Mouse (Mus musculus): ENCODE measurements at regions not wholly inside any gene's neighbourhood (a gene's known extent, or its start where the extent isn't known, plus 50 kb on each side); places are given as distances from the start of the nearest gene placed in this dataset.

DNA sequence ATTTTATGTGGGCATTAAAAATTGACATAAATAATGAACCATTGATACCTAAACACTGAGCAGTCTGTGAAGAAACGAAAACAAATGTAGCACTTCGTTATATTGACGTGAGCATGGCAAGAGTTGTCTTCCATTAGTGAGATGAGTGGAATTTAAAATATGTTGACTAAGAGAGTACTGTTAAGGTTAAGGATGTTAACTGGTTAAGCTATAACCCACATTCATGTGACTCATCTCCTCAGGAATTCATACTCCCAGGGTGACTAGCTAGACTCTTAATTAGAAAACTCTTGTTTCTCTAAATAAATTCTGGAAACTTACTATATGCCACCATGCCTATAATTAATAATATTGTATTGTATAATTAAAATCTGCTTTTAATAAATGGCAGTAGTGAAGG lies 376.9 kb downstream of the Ppargc1a start:
- WGBS = 84% methylated on average over 3 of the region's 3 CpGs
- H3K9ac ChIP-seq (replicated peaks; ENCODE audit: low read depth, low read length) = no peak overlapping the region

DNA sequence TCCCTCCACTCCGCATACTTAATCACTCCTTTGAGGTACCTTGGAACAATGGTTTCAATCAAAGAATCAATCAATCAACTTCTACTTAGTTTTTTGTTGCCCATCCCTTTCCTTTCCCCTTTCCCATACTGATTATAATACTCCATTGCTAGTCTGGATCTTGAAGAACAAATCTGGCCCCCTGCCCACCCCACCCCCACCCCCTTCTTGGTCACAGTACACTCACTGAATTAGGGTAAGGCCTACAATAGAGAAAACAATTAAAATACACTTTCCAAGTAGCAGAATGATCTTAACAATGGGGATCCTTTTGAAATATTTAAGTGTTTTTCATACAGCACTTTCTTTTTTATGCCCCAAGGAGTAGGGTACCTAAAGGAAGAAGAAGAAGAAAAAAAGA lies 397.7 kb downstream of the Ppargc1a start:
- no peak overlapping the region for H3K9ac ChIP-seq (replicated peaks; ENCODE audit: low read depth, low read length)
- WGBS = 72% methylated on average over 1 of the region's 1 CpGs
- no peaks in the 10 kb centered on the region for H3K4me1 ChIP-seq (ENCODE audit: control insufficient read depth, insufficient read depth, low read length)
- ATAC-seq (ENCODE audit: low read depth) = no peak
- no peak overlapping the region for H3K4me3 ChIP-seq (ENCODE audit: low read depth, low read length)
- H3K9me3 ChIP-seq (ENCODE audit: control insufficient read depth, low read length) = no peaks in the 10 kb centered on the region
- H3K36me3 ChIP-seq (ENCODE audit: control insufficient read depth, insufficient read depth, low read length) = no peaks in the 10 kb centered on the region
- no peaks in the 10 kb centered on the region for H3K27me3 ChIP-seq (ENCODE audit: control insufficient read depth, insufficient read depth, low read length)
- no peak overlapping the region for H3K4me2 ChIP-seq (ENCODE audit: low read depth, low read length)
- no peak overlapping the region for H3K27ac ChIP-seq (ENCODE audit: low read depth, low read length)

More for the DNA sequence above, 376.9 kb downstream of the Ppargc1a start:
- Histone ChIP-seq H3K4me2 (ENCODE audit: low read depth, low read length) (no peak overlapping the region), H3K27me3 (ENCODE audit: control insufficient read depth, insufficient read depth, low read length) (no peaks in the 10 kb centered on the region), H3K9me3 (ENCODE audit: control insufficient read depth, low read length) (no peaks in the 10 kb centered on the region), H3K36me3 (ENCODE audit: control insufficient read depth, insufficient read depth, low read length) (no peaks in the 10 kb centered on the region), H3K27ac (ENCODE audit: low read depth, low read length) (no peak overlapping the region), H3K4me3 (ENCODE audit: low read depth, low read length) (no peak overlapping the region), H3K4me1 (ENCODE audit: control insufficient read depth, insufficient read depth, low read length) (no peaks in the 10 kb centered on the region)
- ATAC-seq (ENCODE audit: low read depth) = no peak

DNA sequence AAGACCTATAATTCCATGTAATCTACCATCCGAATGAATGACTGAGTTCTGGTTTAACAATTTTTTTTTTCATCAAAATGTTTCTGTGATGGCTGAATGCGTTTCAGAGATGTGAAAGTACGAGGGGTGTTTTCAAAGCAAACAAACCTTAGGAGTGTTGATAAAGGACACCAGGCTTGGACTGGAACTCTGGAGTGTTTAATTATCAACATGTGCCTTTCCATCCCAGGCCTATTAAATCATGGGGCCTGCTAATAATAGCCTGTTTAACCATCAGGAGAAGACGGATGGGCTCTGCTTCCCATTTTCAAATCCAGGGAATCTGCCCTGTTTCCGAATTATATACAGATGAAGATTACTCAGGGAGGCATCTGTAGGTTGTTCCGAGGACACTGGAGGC lies 399.3 kb downstream of the Ppargc1a start:
- no peaks in the 10 kb centered on the region for H3K4me1 ChIP-seq (ENCODE audit: control insufficient read depth, insufficient read depth, low read length)
- 73% methylated on average over 6 of the region's 6 CpGs for WGBS
- H3K9me3 ChIP-seq (ENCODE audit: control insufficient read depth, low read length) = no peaks in the 10 kb centered on the region
- H3K27ac ChIP-seq (ENCODE audit: low read depth, low read length) = no peak overlapping the region
- H3K9ac ChIP-seq (replicated peaks; ENCODE audit: low read depth, low read length) = no peak overlapping the region
- no peak for ATAC-seq (ENCODE audit: low read depth)
- H3K27me3 ChIP-seq (ENCODE audit: control insufficient read depth, insufficient read depth, low read length) = no peaks in the 10 kb centered on the region
- no peak overlapping the region for H3K4me3 ChIP-seq (ENCODE audit: low read depth, low read length)
- H3K4me2 ChIP-seq (ENCODE audit: low read depth, low read length) = no peak overlapping the region
- no peaks in the 10 kb centered on the region for H3K36me3 ChIP-seq (ENCODE audit: control insufficient read depth, insufficient read depth, low read length)

DNA sequence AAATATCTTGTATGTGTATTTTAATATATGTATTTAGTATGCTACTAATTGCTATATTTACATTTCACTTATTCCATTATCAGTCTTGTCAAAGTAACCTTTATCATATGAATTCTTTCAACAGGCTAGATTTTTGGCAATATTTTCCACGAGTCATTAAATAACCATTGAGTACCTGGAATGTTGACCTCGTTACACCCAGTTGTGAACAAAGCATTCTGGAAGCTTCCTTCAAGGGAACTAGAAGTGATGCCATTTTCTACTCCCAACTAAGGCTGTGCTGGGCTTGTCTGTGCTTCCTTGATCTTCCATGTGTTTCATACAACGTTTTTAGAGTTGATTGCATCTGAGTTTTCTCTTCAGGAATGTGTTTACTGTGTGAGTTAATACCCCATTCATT lies 410.6 kb downstream of the Ppargc1a start:
- Histone ChIP-seq H3K36me3 (ENCODE audit: control insufficient read depth, insufficient read depth, low read length) (no peaks in the 10 kb centered on the region), H3K27ac (ENCODE audit: low read depth, low read length) (no peak overlapping the region), H3K9ac (replicated peaks; ENCODE audit: low read depth, low read length) (no peak overlapping the region), H3K27me3 (ENCODE audit: control insufficient read depth, insufficient read depth, low read length) (no peaks in the 10 kb centered on the region), H3K4me3 (ENCODE audit: low read depth, low read length) (no peak overlapping the region), H3K9me3 (ENCODE audit: control insufficient read depth, low read length) (no peaks in the 10 kb centered on the region), H3K4me1 (ENCODE audit: control insufficient read depth, insufficient read depth, low read length) (no peaks in the 10 kb centered on the region), H3K4me2 (ENCODE audit: low read depth, low read length) (no peak overlapping the region)
- no peak for ATAC-seq (ENCODE audit: low read depth)
- WGBS = 72% methylated on average over 3 of the region's 3 CpGs

DNA sequence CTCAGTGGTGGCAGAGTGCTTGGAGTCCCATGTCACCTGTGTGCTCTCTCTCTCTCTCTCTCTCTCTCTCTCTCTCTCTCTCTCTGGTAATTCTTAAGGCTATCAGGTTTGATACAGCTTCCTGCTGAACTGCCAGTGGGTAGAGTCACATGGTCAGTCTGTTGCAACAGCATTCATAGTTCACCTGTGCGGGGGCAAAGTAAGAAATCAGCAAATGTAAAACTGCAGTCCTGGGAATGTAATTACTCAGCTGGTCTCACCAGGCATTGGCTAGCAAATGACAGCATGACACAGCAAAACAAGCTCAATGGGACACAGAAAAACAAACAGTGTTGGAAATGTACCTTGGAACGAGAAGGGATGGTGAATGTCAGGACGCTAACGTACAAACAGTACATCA lies 422.7 kb downstream of the Ppargc1a start:
- ATAC-seq (ENCODE audit: low read depth) = no peak
- Histone ChIP-seq H3K36me3 (ENCODE audit: control insufficient read depth, insufficient read depth, low read length) (no peaks in the 10 kb centered on the region), H3K27me3 (ENCODE audit: control insufficient read depth, insufficient read depth, low read length) (no peaks in the 10 kb centered on the region), H3K4me1 (ENCODE audit: control insufficient read depth, insufficient read depth, low read length) (no peaks in the 10 kb centered on the region), H3K4me2 (ENCODE audit: low read depth, low read length) (no peak overlapping the region), H3K9me3 (ENCODE audit: control insufficient read depth, low read length) (no peaks in the 10 kb centered on the region), H3K4me3 (ENCODE audit: low read depth, low read length) (no peak overlapping the region), H3K9ac (replicated peaks; ENCODE audit: low read depth, low read length) (no peak overlapping the region), H3K27ac (ENCODE audit: low read depth, low read length) (no peak overlapping the region)
- 80% methylated on average over 4 of the region's 4 CpGs for WGBS

DNA sequence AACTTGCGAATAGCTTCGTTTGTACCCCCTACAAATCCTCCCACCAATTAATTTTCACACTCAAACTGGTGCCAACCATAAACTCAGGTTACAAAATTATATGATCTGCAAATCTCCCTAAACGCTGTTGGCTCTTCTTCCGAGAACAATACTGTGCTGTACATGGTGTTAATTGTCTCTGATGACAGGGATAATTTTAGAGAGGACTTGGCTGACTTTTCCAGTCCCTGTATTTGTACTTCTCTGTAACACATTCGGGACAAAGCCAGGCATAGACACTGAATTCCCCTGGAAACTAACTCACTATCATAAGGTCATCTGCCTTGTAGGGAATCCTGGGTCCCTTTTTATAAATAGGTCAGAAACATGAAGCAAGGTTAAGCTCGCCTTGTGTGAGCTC lies 442.4 kb downstream of the Ppargc1a start:
- no peaks in the 10 kb centered on the region for H3K36me3 ChIP-seq (ENCODE audit: control insufficient read depth, insufficient read depth, low read length)
- no peaks in the 10 kb centered on the region for H3K27me3 ChIP-seq (ENCODE audit: control insufficient read depth, insufficient read depth, low read length)
- no peak overlapping the region for H3K9ac ChIP-seq (replicated peaks; ENCODE audit: low read depth, low read length)
- H3K4me1 ChIP-seq (ENCODE audit: control insufficient read depth, insufficient read depth, low read length) = no peaks in the 10 kb centered on the region
- H3K27ac ChIP-seq (ENCODE audit: low read depth, low read length) = no peak overlapping the region
- no peak overlapping the region for H3K4me3 ChIP-seq (ENCODE audit: low read depth, low read length)
- ATAC-seq (ENCODE audit: low read depth) = no peak
- H3K4me2 ChIP-seq (ENCODE audit: low read depth, low read length) = no peak overlapping the region
- 88% methylated on average over 6 of the region's 6 CpGs for WGBS
- no peaks in the 10 kb centered on the region for H3K9me3 ChIP-seq (ENCODE audit: control insufficient read depth, low read length)

DNA sequence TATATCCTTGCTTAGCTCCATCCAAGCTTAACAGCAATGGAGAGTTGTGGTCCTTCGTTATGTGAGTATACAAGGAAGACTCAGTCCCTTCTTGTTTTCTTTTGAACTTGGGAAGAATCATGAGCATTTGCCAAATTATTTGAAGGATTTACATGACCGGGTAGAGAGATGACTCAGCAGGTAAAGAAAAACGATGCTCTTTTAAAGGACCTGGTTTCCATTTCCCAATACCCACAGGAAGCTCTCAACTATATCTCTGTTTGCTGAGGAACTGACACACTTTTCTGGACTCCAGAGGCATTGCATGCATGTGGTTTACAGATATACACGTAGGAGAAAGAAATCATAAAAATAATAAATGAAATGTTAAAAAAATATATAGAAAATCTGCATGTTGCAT lies 457.5 kb downstream of the Ppargc1a start:
- H3K4me1 ChIP-seq (ENCODE audit: control insufficient read depth, insufficient read depth, low read length) = no peaks in the 10 kb centered on the region
- no peak overlapping the region for H3K4me2 ChIP-seq (ENCODE audit: low read depth, low read length)
- no peaks in the 10 kb centered on the region for H3K27me3 ChIP-seq (ENCODE audit: control insufficient read depth, insufficient read depth, low read length)
- no peak overlapping the region for H3K4me3 ChIP-seq (ENCODE audit: low read depth, low read length)
- no peaks in the 10 kb centered on the region for H3K36me3 ChIP-seq (ENCODE audit: control insufficient read depth, insufficient read depth, low read length)
- no peaks in the 10 kb centered on the region for H3K9me3 ChIP-seq (ENCODE audit: control insufficient read depth, low read length)
- no peak overlapping the region for H3K9ac ChIP-seq (replicated peaks; ENCODE audit: low read depth, low read length)
- no peak for ATAC-seq (ENCODE audit: low read depth)
- 79% methylated on average over 4 of the region's 4 CpGs for WGBS
- no peak overlapping the region for H3K27ac ChIP-seq (ENCODE audit: low read depth, low read length)

DNA sequence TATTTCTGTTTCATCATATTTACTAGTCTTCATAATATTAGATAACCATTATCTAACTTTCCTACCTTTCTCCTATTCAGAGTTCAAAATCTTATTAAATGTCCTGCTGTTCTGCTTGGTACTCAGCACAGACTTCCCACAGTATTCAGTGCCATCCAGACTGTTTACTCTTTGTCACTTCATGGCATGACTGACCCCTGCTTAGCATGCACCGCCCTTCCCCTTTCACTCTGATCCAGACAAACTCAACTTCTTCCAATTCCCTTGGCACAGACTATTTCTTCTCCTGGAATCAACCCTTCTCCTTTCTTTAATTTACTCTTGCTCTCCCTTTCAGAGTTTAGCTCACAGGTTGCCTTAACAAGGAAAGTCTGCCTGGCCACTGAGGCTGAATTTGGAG lies 458.8 kb downstream of the Ppargc1a start:
- no peaks in the 10 kb centered on the region for H3K4me1 ChIP-seq (ENCODE audit: control insufficient read depth, insufficient read depth, low read length)
- no peaks in the 10 kb centered on the region for H3K36me3 ChIP-seq (ENCODE audit: control insufficient read depth, insufficient read depth, low read length)
- H3K4me3 ChIP-seq (ENCODE audit: low read depth, low read length) = no peak overlapping the region
- H3K27ac ChIP-seq (ENCODE audit: low read depth, low read length) = no peak overlapping the region
- no peaks in the 10 kb centered on the region for H3K9me3 ChIP-seq (ENCODE audit: control insufficient read depth, low read length)
- 67% methylated on average over 1 of the region's 1 CpGs for WGBS
- H3K27me3 ChIP-seq (ENCODE audit: control insufficient read depth, insufficient read depth, low read length) = no peaks in the 10 kb centered on the region
- H3K4me2 ChIP-seq (ENCODE audit: low read depth, low read length) = no peak overlapping the region
- no peak overlapping the region for H3K9ac ChIP-seq (replicated peaks; ENCODE audit: low read depth, low read length)
- ATAC-seq (ENCODE audit: low read depth) = no peak

DNA sequence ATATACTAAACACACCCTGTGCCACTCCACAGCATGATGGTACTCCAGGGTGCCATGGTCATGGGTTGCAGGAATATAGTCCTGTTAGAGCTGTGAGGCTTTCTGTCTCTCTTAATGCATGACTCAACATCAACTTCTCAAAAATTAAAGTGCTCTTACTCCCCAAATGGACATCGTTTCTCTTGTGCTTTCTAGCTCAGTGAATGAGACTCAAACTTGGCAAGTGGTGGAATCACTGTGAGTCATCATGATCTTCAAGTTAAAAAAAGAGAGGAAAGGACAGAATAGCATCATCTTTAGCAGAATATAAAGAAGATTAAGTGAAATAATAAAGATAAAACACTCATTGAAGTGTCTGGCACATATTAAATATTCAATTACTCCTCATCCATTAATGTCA lies 459.3 kb downstream of the Ppargc1a start:
- H3K36me3 ChIP-seq (ENCODE audit: control insufficient read depth, insufficient read depth, low read length) = no peaks in the 10 kb centered on the region
- H3K4me3 ChIP-seq (ENCODE audit: low read depth, low read length) = no peak overlapping the region
- no peaks in the 10 kb centered on the region for H3K4me1 ChIP-seq (ENCODE audit: control insufficient read depth, insufficient read depth, low read length)
- no peak overlapping the region for H3K27ac ChIP-seq (ENCODE audit: low read depth, low read length)
- whole genome bisulfite sequencing = 84% methylated on average over 1 of the region's 1 CpGs
- H3K4me2 ChIP-seq (ENCODE audit: low read depth, low read length) = no peak overlapping the region
- H3K27me3 ChIP-seq (ENCODE audit: control insufficient read depth, insufficient read depth, low read length) = no peaks in the 10 kb centered on the region
- no peak overlapping the region for H3K9ac ChIP-seq (replicated peaks; ENCODE audit: low read depth, low read length)
- no peaks in the 10 kb centered on the region for H3K9me3 ChIP-seq (ENCODE audit: control insufficient read depth, low read length)
- ATAC-seq (ENCODE audit: low read depth) = no peak

DNA sequence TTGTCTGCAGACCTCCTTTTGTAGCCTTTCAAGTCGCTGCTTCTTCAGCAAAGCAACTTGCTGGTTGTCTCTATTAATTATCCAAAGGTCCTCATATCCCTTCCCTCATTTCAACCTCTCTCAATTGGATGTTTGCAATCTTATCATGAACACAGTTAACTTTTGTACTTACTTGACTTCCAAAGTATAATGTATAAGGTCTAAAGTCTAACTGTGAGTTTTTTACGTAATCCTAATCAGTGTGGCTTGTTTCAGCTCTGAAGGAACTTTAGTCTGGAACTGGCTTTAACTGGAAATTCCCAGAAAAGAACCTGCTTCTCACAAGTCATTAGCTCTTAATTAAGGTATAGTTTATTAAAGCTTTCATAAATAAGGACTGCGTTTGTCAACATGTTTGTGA lies 467.6 kb downstream of the Ppargc1a start:
- no peaks in the 10 kb centered on the region for H3K36me3 ChIP-seq (ENCODE audit: control insufficient read depth, insufficient read depth, low read length)
- no peak for ATAC-seq (ENCODE audit: low read depth)
- H3K9ac ChIP-seq (replicated peaks; ENCODE audit: low read depth, low read length) = no peak overlapping the region
- no peaks in the 10 kb centered on the region for H3K9me3 ChIP-seq (ENCODE audit: control insufficient read depth, low read length)
- H3K27ac ChIP-seq (ENCODE audit: low read depth, low read length) = no peak overlapping the region
- no peak overlapping the region for H3K4me2 ChIP-seq (ENCODE audit: low read depth, low read length)
- H3K4me3 ChIP-seq (ENCODE audit: low read depth, low read length) = no peak overlapping the region
- 81% methylated on average over 3 of the region's 3 CpGs for WGBS
- H3K27me3 ChIP-seq (ENCODE audit: control insufficient read depth, insufficient read depth, low read length) = no peaks in the 10 kb centered on the region
- H3K4me1 ChIP-seq (ENCODE audit: control insufficient read depth, insufficient read depth, low read length) = no peaks in the 10 kb centered on the region
